Mouse (Mus musculus) T-helper 1 cell (primary cell): ENCODE results near the gene Coro1b.

Experiments used
- in situ Hi-C: fragments of 300-600 bp; cut with MboI, MseI; formaldehyde crosslinking; loops from one replicate; pipeline ENCODE4 v1.15.1; 2025; ENCODE audit warnings: high pct_unique_total_duplicates

Coro1b gene

DNA sequence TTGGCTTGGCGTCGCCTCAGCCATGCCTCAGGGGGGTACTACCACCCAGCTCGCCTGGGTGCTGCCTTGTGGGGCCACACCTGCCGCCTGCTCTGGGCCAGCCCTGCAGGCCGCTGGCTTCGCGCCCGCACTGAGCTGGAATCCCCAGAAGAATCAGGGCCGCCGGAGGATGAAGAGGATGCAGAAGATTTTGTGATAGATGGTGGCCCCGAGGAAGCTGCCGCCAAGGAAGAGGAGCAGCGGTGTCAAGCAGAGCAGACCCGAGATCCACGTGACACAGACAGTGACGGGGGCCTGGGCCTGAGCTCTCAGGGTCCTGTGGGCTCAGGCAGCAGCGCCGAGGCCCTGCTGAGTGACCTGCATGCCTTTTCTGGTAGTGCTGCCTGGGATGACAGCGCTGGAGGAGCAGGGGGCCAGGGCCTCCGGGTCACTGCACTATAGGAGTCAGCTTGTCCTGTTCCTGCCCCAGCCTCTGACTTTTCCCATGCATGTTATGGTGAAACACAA is 7.7 kb downstream of the Coro1b start:
- in situ Hi-C loops: no loop called here

DNA sequence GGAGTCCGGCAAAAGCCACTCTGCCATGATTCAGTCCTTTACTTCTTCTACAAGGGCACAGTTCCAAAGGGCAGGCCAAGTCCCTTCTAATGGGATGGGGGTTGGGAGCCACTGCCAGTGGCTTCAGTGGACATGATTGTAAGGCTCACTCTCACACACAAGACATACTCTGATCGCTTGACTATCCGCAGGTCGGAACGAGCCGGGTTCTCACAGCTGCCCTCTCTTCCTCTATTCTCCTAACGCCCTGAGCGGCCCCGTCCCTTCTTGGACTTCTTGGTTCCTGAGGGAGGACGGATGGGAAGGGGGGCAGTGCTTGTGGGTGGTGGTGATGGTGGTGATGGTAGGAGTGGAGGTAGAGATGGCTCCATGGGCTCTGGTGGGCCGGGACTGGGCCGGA is 8.4 kb downstream of the Coro1b start:
- in situ Hi-C loops: no loop called here

DNA sequence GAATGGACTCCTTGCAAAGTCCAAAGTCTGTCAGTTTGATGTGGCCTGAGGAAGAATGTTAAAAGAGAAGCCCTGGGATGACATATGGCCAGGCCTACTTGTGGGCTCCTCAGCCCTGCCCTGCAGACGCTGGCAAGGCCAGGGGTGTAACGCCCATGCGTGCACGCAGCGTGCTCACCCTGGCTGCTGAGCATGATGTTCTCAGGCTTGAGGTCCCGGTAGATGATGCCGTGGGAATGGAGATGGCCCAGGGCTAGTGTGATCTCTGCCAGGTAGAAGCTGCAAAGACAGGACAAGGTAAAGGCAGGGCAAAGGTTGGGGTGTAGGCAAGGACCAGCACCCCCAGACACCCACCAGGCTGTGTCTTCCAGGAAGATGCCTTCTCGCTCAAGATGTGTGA is 10.6 kb downstream of the Coro1b start:
- in situ Hi-C loops: no loop called here

DNA sequence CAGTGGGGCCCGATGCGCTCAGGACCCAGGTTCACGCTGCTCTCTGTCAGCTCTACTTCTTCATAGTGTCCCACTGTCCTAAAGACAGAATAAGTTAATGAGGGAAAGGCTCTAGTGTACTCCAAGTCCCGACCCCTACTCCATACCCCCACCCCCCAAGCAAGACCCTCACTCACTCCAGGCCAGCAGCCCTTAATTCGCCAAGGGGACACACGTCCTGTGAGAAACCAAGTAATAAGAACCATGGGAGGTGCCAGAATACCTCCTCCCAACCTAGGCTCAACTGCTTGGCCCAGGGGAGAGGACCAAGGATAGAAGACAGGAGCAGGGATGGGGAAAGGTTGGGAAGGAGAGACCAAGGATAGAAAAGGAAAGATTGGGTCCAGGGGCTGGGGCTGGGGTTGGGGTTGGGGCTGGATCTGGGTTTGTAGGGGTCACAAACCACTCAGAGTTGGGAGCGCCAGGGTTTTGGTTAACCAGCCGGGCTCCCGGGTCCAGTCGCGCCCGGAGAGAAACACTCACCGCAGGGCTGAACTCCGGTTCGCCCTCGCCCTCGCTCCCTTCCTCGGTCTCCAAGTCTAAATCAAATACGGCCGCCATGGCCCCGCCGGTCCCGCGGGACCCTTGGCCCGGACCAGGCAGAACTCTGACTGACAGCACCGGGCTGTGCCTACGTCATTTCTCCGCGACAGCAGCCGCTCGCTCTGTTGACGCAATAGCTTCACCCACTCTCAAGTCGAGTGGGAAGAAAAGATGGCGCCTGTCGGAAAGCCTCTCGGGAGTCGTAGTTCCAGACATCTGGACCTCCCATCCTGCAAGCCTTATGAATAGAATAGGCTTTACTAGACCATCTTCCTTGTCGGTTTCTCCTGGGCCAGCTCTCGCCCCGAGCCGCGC is 14.5 kb downstream of the Coro1b start, which contains the start of gene Rps6kb2:
Rps6kb2 (minus strand) TSS at position 709 of the 897 bp plus-strand sequence.
- in situ Hi-C loops: no loop called here

DNA sequence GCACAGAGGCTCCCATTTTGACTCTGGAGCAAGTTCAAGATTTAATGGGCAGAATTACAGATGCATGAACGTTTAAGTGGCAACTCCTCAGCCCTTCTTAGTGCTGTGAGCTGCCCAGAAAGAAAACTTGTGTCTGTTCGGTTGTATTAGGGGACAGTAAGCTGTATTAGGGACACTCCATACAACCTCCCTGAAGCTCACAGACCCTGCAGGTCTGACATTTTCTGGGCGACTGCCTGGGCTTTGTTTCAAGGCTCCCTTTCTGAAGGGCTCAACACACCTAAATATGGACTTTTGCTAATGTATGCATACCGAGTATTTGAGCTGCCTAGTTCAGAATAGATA is 15.1 kb downstream of the Coro1b start:
- in situ Hi-C loops: no loop called here

GRCm38 (mm10) chr19:4164100-4164499 is 15.7 kb downstream of the Coro1b start:
- in situ Hi-C loops: no loop called here

DNA sequence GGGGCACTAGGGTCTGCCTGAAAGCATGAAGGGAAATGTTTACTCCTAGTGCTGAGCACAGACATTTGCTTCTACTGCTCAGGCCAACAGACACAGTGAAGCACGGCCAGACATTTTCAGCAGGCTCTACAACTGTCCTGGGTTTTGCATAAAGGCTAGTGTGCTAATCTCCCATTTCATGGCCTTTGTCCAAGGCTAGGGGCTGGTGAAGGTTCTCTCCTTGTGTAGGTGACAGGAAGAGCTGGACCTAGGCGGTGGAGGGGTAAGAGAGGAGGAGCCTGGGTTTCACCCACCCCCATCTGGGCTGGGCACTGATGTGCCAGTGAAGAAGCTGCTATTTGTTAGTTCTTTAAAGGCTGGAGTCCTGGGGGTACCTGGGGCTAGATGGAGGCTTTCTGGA is 16.3 kb downstream of the Coro1b start:
- in situ Hi-C loops: no loop called here

GRCm38 (mm10) chr19:4166678-4167476 is 18.5 kb downstream of the Coro1b start:
- in situ Hi-C loops: no loop called here

- in situ Hi-C loops: no loop called here
Measured at GRCm38 (mm10) chr19:4169378-4169784, 21.0 kb downstream of the Coro1b start.

DNA sequence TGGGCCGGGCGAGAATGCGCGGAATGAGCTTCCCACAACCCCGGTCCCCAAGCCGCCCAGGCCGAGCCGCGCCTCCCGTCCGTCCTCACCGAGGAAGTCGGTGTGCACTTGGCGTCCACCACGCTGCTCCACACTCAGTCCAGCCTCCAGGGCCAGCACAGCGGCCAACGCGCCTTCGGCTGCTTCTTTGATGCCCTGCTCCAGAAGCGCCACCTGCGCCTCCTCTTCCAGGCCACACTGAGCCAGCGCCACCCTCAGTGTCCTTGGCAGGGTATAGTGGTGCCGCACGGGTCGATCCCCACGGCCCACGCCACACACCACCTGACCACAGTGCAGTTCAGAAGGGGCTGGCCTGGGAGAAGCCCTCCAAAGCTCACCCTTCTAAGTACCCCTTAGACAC is 21.4 kb downstream of the Coro1b start:
- in situ Hi-C loops: loop anchor here (10.0 kb wide), 1 partner anchor 585 kb away; no protein-coding TSS in a partner anchor

GRCm38 (mm10) chr19:4170723-4171392 is 22.4 kb downstream of the Coro1b start:
- in situ Hi-C loops: loop anchor here (10.0 kb wide), 1 partner anchor 586 kb away; no protein-coding TSS in a partner anchor

GRCm38 (mm10) chr19:4171393-4172290 is 23.2 kb downstream of the Coro1b start:
- in situ Hi-C loops: loop anchor here (10.0 kb wide), 1 partner anchor 587 kb away; no protein-coding TSS in a partner anchor

GRCm38 (mm10) chr19:4172925-4173324 is 24.5 kb downstream of the Coro1b start:
- in situ Hi-C loops: loop anchor here (10.0 kb wide), 1 partner anchor 588 kb away; no protein-coding TSS in a partner anchor

- in situ Hi-C loops: loop anchor here (10.0 kb wide), 1 partner anchor 591 kb away; no protein-coding TSS in a partner anchor
Measured at GRCm38 (mm10) chr19:4175368-4175947, 27.0 kb downstream of the Coro1b start, which contains the start of gene Carns1. Carns1 (minus strand) TSS chr19:4175479.

- in situ Hi-C loops: no loop called here
Measured at GRCm38 (mm10) chr19:4180411-4180810, 32.0 kb downstream of the Coro1b start.

GRCm38 (mm10) chr19:4181892-4182291 is 33.5 kb downstream of the Coro1b start:
- in situ Hi-C loops: no loop called here

GRCm38 (mm10) chr19:4183689-4184088 is 35.3 kb downstream of the Coro1b start:
- in situ Hi-C loops: no loop called here

GRCm38 (mm10) chr19:4184976-4185975 is 36.9 kb downstream of the Coro1b start:
- in situ Hi-C loops: loop anchor here (5.0 kb wide), 1 partner anchor 73 kb away; no protein-coding TSS in a partner anchor

DNA sequence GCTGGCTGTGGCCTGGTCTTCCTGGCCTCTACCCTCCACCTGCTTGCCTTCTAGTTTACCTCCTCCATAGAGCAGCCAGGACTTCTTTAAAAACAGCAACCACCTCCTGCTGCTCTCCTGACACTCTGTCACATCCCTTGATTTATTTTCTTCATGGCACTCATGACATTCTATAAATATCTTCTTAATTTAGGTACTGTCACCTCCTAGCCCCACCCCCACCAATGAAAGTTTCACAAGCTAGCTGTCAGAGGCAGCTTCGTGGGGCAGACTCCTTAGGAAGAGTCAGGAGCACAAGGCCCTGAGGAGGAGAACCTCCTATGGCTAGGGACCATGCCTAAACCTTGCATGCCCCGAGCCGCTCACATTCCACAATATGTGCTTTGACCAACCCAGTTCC is 38.9 kb downstream of the Coro1b start:
- in situ Hi-C loops: loop anchor here (5.0 kb wide), 1 partner anchor 75 kb away; no protein-coding TSS in a partner anchor
